Mouse (Mus musculus) CH12.LX (cell line): ENCODE data around the gene Olfr267.

Source experiments
- CHD2 ChIP-seq: IDR thresholded peaks from 2 replicates; pipeline ENCODE4 v1.6.1; 2011; ENCODE audit warnings: low read length, improper control_type of control experiment
- CTCF ChIP-seq, 2 experiments: IDR thresholded peaks in 1 of 2; conservative IDR thresholded peaks in 1 of 2; 2 replicates each; pipeline ENCODE4 v1.5.1; 2011 to 2012; ENCODE audit warnings: low read depth in 2 of 2, low read length in 2 of 2, improper control_type of control experiment in 1 of 2, inconsistent platforms in 1 of 2, mild to moderate bottlenecking in 1 of 2, moderate library complexity in 1 of 2
- EP300 ChIP-seq: IDR thresholded peaks from 2 replicates; pipeline ENCODE4 v1.6.1; 2011; ENCODE audit warnings: low read length, improper control_type of control experiment
- MAX ChIP-seq: IDR thresholded peaks from 2 replicates; pipeline ENCODE4 v1.6.1; 2011; ENCODE audit warnings: low read length, improper control_type of control experiment
- MAZ ChIP-seq: IDR thresholded peaks from 2 replicates; pipeline ENCODE4 v1.6.1; 2012; ENCODE audit warnings: low read depth, mild to moderate bottlenecking, inconsistent platforms, low read length, improper control_type of control experiment, moderate library complexity
- NELFE ChIP-seq: IDR thresholded peaks from 2 replicates; pipeline ENCODE4 v1.6.1; 2011; ENCODE audit warnings: low read depth, low read length, improper control_type of control experiment
- POLR2A ChIP-seq: IDR thresholded peaks from 2 replicates; pipeline ENCODE4 v1.6.1; 2011; ENCODE audit warnings: low read depth, mild to moderate bottlenecking, improper control_type of control experiment, low read length
- RCOR1 ChIP-seq: conservative IDR thresholded peaks from 2 replicates; pipeline ENCODE4 v1.6.1; 2012; ENCODE audit warnings: low read depth, mild to moderate bottlenecking, inconsistent platforms, low read length, improper control_type of control experiment
- USF1 ChIP-seq: IDR thresholded peaks from 2 replicates; pipeline ENCODE4 v1.6.1; 2014; ENCODE audit warnings: low read depth, mild to moderate bottlenecking, inconsistent platforms, low read length, improper control_type of control experiment
- ZC3H11A ChIP-seq: IDR thresholded peaks from 2 replicates; pipeline ENCODE4 v1.6.1; 2012; ENCODE audit warnings: low read depth, mild to moderate bottlenecking, inconsistent platforms, low read length, improper control_type of control experiment

GRCm38 (mm10) chr4:58749101-58749500 is 38.4 kb downstream of the Olfr267 start:
- TF ChIP-seq POLR2A (no peak), EP300 (no peak), MAZ (no peak), CTCF (conservative IDR thresholded peaks at IDR 0.05 in 1 of 2, IDR thresholded peaks at IDR 0.05 in 1 of 2; ENCODE audit: low read depth in 2 of 2, low read length in 2 of 2) (no peak), USF1 (no peak), CHD2 (no peak), ZC3H11A (no peak), MAX (no peak), RCOR1 (no peak), NELFE (no peak)
